Mouse (Mus musculus) spleen, adult 2 months (tissue): ENCODE measurements around the gene Birc3. TPM values are rescaled to one million over a fixed set of nuclear protein-coding genes. Genes with fewer than 3 reads are reported as not detected.
"Not testable (repeated sequence)": the region's sequence is repeated elsewhere in the genome, so short reads cannot be mapped to it uniquely, and the experiment has no call there.

Experiments used
- DNase-seq, 2 experiments: peaks; one replicate each; pipeline versions ENCODE4 v3.0.0 to v3.0.0-alpha.2; 2012 to 2021; ENCODE audit warnings: low spot score in 2 of 2, low read depth in 1 of 2
- H3K27ac ChIP-seq: fragments of 200-500 bp; 2 replicates; pipeline ENCODE4 v1.5.1; 2012; ENCODE audit warnings: low read length, inconsistent platforms; ENCODE audit not compliant: insufficient read depth
- H3K27me3 ChIP-seq: fragments of 200-500 bp; 2 replicates; pipeline ENCODE4 v1.6.1; 2012; ENCODE audit warnings: mild to moderate bottlenecking, moderate library complexity, low read length, inconsistent platforms; ENCODE audit not compliant: control insufficient read depth, insufficient read depth
- H3K36me3 ChIP-seq: fragments of 200-500 bp; 2 replicates; pipeline ENCODE4 v1.6.1; 2012; ENCODE audit warnings: mild to moderate bottlenecking, low read length, inconsistent platforms; ENCODE audit not compliant: control insufficient read depth, insufficient read depth
- H3K4me1 ChIP-seq: fragments of 200-500 bp; 2 replicates; pipeline ENCODE4 v1.6.1; 2011; ENCODE audit warnings: inconsistent platforms; ENCODE audit not compliant: control insufficient read depth, insufficient read depth, insufficient read length
- H3K4me3 ChIP-seq: fragments of 200-500 bp; 2 replicates; pipeline ENCODE4 v1.5.1; 2011; ENCODE audit warnings: mild to moderate bottlenecking, inconsistent platforms; ENCODE audit not compliant: insufficient read depth, insufficient read length; ENCODE audit errors: extremely low read depth
- CTCF ChIP-seq: fragments of 200-500 bp; IDR thresholded peaks from 2 replicates; pipeline ENCODE4 v1.5.1; 2011; ENCODE audit warnings: mild to moderate bottlenecking, inconsistent platforms; ENCODE audit not compliant: insufficient read depth, insufficient read length, insufficient replicate concordance; ENCODE audit errors: extremely low read depth
- POLR2A ChIP-seq: fragments of 200-500 bp; IDR thresholded peaks from 2 replicates; pipeline ENCODE4 v1.6.1; 2011; ENCODE audit warnings: low read depth, low read length, inconsistent platforms
- WGBS: fragments of 180-500 bp; shearing (Covaris S2); methylation state at CpG from one replicate; pipeline ENCODE4 v1.1.7; 2018; 5-methylcytosine and 5-hydroxymethylcytosine counted together
- polyA plus RNA-seq: library from polyadenylated mRNA; depleted of rRNA; stranded (reverse); fragments of >200 nt; gene quantifications from 2 replicates; pipeline ENCODE4 v1.2.3, GENCODE M21; 2012

The Birc3 gene
- polyA plus RNA-seq, 1 experiment = 45.8 TPM

DNA sequence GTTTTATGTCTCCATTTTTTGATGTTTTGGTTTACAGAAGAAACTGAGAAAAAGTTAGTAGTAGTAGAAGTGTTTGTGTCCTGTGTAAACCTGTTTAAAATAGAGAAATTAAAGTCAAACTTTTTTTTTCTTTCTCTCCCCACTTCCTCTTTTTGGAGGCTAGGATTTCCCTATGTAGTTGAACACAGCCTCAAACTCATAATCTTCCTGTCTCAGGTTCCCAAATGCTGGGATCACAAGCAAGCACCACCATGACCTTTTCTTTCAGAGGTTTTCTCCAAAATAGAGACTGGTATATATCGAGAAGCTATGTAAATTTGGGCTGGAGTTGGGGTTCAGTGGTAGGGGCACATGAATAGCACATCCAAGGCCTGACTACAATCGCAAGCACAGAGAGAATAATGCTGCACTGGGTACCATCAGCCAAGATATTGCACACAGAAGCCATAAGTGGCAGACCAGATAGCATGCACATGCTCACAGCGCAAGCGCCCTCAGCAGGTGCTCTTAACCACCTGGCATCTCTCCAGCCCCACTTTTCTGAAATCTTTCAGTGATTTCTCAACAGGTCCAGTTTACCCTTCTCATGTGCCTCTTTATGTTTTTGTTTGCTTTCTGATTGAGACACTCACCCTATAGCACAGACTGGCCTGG lies 4.0 kb downstream of the Birc3 start:
- H3K27me3 ChIP-seq = no peaks in the 10 kb centered on the region
- TF ChIP-seq CTCF (no peak), POLR2A (no peak)
- WGBS = 19% methylated on average over 4 of the region's 4 CpGs
- H3K4me3 ChIP-seq = no peak overlapping the region
- H3K27ac ChIP-seq = peak overlapping the region; percentile 96
- peaks cover 20% of the 10 kb centered on the region for H3K36me3 ChIP-seq
- peak; percentile 22 to 30 for DNase-seq
- H3K4me1 ChIP-seq = peaks cover 15% of the 10 kb centered on the region; the same call in 1 of the 2 replicates

DNA sequence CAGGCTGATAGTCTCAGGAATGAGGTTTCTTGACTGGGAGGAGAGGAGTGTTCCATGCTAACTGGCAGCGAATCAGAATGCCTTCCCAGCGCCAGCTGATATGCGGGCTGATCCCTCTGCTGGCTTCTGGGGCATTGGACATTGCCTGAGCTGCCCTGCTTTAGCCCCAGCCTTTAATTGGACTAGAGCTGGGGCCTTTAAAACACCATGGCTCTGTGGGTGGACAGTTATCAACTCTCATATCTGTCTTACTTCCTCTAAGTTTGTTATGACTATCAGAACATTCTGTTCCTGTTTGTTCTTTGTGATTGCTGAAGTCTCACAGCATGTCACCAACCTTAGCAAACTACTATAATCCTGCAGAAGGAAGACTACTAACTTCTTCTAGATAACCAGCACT lies 5.0 kb downstream of the Birc3 start:
- Histone ChIP-seq H3K36me3 (peaks cover 20% of the 10 kb centered on the region), H3K4me1 (peaks cover 13% of the 10 kb centered on the region), H3K4me3 (no peak overlapping the region), H3K27ac (peak overlapping the region; percentile 98), H3K27me3 (no peaks in the 10 kb centered on the region)
- DNase-seq = peak in 1 of 2 experiments; percentile 14
- 89% methylated on average over 3 of the region's 3 CpGs for WGBS
- TF ChIP-seq CTCF (no peak), POLR2A (no peak)

DNA sequence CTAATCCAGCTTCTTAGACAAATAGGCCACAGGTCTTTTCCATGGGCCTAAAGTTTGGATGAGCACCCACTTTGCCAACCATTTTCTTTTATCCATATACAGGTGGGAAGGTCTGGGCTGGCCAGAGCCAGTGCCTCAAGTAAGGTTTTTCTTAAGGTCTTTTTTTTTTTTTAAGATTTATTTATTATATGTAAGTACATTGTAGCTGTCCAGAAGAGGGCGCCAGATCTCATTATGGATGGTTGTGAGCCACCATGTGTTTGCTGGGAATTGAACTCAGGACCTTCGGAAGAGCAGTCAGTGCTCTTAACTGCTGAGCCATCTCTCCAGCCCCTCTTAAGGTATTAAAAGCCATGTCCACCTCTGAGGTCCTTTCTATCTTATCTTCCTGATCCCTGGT lies 6.0 kb downstream of the Birc3 start:
- not testable (repeated sequence) for H3K27me3 ChIP-seq, DNase-seq
- 97% methylated on average over 2 of the region's 2 CpGs for WGBS

DNA sequence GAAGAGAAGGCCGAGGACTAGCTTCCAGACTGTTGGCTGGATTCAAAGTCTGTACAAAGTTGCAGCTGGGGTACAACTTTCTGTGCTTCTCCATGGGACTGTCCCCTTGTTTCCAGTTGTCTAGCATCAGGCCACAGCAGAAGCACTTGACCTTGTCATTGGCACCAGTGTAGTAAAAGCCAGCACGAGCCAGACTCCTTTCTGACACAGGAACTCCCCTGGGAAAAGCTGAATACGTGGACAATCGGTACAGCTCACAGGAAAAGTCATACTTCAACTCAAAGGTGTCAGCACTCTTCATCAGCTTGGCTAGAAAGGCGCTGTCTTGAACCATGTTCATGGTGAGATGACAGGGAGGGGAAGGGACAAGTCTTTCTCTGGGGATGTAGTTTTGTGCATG lies 12.0 kb downstream of the Birc3 start:
- TF ChIP-seq CTCF (no peak), POLR2A (no peak)
- 86% methylated on average over 5 of the region's 5 CpGs for WGBS
- Histone ChIP-seq H3K4me1 (peaks cover 3% of the 10 kb centered on the region), H3K36me3 (peaks cover 25% of the 10 kb centered on the region), H3K4me3 (no peak overlapping the region), H3K27me3 (no peaks in the 10 kb centered on the region), H3K27ac (no peak overlapping the region)
- no peak for DNase-seq

More for the DNA sequence above, 6.0 kb downstream of the Birc3 start:
- not testable (repeated sequence) for H3K4me3 ChIP-seq
- Histone ChIP-seq H3K27ac (peak overlapping the region; percentile 98; the same call in 1 of the 2 replicates), H3K36me3 (peaks cover 20% of the 10 kb centered on the region), H3K4me1 (peaks cover 13% of the 10 kb centered on the region)

DNA sequence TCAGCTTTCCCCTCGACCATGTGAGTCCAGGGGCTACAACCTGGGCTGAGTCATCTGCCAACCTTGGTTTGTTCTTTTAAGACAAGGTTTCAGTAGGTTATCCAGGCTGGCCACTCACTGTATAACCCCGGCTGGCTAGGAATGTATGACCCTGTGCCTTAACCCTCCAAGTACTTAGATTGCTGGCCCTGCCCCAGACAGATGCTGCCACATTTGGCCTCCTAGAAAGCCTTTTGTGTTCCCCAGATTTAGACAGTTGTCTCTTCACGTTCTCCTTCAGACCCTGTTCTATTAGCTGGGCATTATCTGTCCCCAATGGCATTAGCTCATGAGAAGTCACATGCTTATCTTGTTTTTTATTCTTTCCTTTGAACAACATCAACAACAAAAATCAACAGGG lies 17.1 kb downstream of the Birc3 start:
- no peaks in the 10 kb centered on the region for H3K4me1 ChIP-seq
- H3K36me3 ChIP-seq = peaks cover 36% of the 10 kb centered on the region
- no peak overlapping the region for H3K27ac ChIP-seq
- no peak overlapping the region for H3K4me3 ChIP-seq
- no peaks in the 10 kb centered on the region for H3K27me3 ChIP-seq
- WGBS = 72% methylated on average over 3 of the region's 3 CpGs
- TF ChIP-seq POLR2A (no peak), CTCF (no peak)
- no peak for DNase-seq

DNA sequence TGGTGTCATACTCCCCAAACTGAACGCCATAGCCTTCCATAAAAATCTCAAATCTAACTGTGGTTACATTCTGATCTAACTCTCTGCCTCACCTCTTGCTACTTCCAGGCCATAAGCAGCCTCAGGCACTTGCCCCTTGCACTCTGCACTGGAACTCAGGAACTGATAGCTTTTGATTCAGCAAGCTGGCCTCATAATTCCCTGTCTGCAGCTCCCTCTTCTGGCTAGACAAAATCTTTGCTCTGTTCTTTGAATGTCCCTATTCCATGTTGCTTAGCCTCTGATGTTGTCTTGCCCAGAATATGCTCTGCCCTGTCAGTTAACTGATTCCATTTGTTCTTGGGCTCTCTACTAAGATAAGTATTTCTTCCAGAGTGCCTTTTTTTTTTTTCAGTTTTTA lies 17.6 kb downstream of the Birc3 start:
- WGBS = 94% methylated on average over 1 of the region's 1 CpGs
- peaks cover 38% of the 10 kb centered on the region for H3K36me3 ChIP-seq
- no peak for TF ChIP-seq CTCF
- TF ChIP-seq POLR2A = no peak
- DNase-seq = no peak
- no peak overlapping the region for H3K4me3 ChIP-seq
- H3K4me1 ChIP-seq = no peaks in the 10 kb centered on the region
- no peak overlapping the region for H3K27ac ChIP-seq
- H3K27me3 ChIP-seq = no peaks in the 10 kb centered on the region

DNA sequence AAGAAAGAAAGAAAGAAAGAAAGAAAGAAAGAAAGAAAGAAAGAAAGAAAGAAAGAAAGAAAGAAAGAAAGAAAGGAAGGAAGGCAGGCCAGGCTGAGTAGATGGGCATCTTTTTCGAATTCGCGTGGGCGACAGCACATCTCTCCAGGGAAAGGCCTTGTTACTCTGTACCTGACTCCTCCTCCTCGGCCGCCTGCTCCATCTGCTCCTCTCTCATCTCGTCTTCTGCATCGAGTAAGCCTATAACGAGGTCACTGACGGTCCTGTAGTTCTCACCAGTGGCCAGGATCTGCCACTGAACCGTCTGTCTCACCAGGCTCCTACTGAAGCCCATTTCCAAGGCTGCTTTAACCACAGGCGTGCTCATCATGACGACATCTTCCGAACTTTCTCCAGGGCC lies 18.8 kb downstream of the Birc3 start:
- DNase-seq, H3K27ac ChIP-seq, H3K27me3 ChIP-seq, H3K4me3 ChIP-seq, H3K4me1 ChIP-seq: not testable (repeated sequence)
- WGBS = 95% methylated on average over 14 of the region's 14 CpGs
- H3K36me3 ChIP-seq = peaks cover 38% of the 10 kb centered on the region
